Comparison of ENCODE assay signal across 8 mouse cellular contexts in the genomic region with DNA sequence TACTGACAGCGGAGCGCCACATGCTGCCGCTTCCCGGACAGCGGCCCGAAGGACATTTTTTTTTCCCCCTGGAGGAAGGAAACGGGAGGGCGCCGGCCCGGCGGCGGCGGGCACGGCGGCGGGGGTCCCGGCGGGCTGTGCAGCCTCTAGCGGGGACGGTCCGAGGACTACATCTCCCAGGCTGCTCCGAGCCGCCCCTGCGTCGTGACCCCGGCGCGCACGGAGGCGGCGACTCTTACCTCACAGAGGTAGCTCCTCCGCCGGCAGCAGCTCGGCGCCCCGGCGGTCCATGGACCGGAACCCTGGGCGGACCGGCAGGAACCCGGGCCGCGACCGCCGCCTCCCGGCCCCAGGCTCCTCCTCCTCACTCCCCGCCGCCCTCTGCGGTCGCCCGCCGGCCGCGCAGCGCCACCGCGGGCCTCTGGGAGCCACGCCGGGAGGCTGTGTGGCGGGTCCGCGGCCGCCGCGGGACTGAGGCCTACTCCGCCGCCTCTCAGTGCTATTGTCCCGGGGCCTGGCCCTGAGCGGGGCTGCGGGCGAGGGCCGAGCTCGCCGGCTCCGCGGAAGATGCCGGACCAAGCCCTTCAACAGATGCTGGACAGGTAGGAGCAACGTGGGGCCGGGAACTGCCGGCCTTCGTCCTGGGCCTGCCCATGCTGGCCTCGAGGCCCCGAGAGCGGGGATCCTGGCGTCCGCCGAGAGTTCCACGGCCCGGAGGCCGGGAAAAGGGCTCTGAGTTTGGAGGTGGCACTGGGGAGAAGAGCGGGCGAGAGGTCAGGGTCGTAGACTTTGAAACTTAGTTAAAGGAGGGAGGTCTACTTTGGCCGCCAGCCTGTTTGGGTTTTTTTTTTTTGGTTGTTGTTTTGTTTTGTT. TPM values are rescaled to one million over a fixed set of nuclear protein-coding genes. Genes with fewer than 3 reads are reported as not detected.
DNase-seq lines count a peak whose midpoint lies in the region; ATAC-seq and TF ChIP-seq lines count a peak whose summit lies in the region.

Gene March5 (plus strand): TSS at position 241 of the 873 bp plus-strand sequence.

- no peaks in the 10 kb centered on the region for H3K9me3 ChIP-seq in E14TG2a.4 (ENCODE audit: low read length)
- H3K9me3 ChIP-seq in forebrain, embryonic 12.5 days, result no peaks in the 10 kb centered on the region
- no peaks in the 10 kb centered on the region for H3K9me3 ChIP-seq in heart, embryonic 16.5 days (replicated peaks; ENCODE audit: control insufficient read depth, low read length)
- H3K9me3 ChIP-seq in liver, embryonic 14.5 days (ENCODE audit: control insufficient read depth, low read length), result no peaks in the 10 kb centered on the region
- H3K9me3 ChIP-seq in neural tube, embryonic 11.5 days (ENCODE audit: control insufficient read depth, low read length), result no peaks in the 10 kb centered on the region
- H3K9me3 ChIP-seq in stomach, embryonic 16.5 days (replicated peaks; ENCODE audit: control insufficient read depth, low read length), result no peaks in the 10 kb centered on the region

- peak within 1 kb of the TSS; percentile 96 for H3K4me2 ChIP-seq in forebrain, embryonic 12.5 days
- peak within 1 kb of the TSS; percentile 88 for H3K4me2 ChIP-seq in heart, embryonic 16.5 days (ENCODE audit: low read depth, low read length)
- peak within 1 kb of the TSS; percentile 88 for H3K4me2 ChIP-seq in liver, embryonic 14.5 days (ENCODE audit: low read depth)
- H3K4me2 ChIP-seq in neural tube, embryonic 11.5 days (ENCODE audit: low read depth), result peak within 1 kb of the TSS; percentile 90
- peak within 1 kb of the TSS; percentile 86 for H3K4me2 ChIP-seq in stomach, embryonic 16.5 days (ENCODE audit: low read depth, low read length)

- peak within 1 kb of the TSS; percentile 89 for H3K27ac ChIP-seq in forebrain, embryonic 12.5 days
- peak within 1 kb of the TSS; percentile 94 for H3K27ac ChIP-seq in heart, embryonic 16.5 days (ENCODE audit: low read length)
- H3K27ac ChIP-seq in liver, embryonic 14.5 days, result peak within 1 kb of the TSS; percentile 89
- peak within 1 kb of the TSS; percentile 78 for H3K27ac ChIP-seq in neural tube, embryonic 11.5 days (ENCODE audit: low read depth, low read length)
- peak within 1 kb of the TSS; percentile 93 for H3K27ac ChIP-seq in stomach, embryonic 16.5 days (ENCODE audit: low read length)

- ATAC-seq in forebrain, embryonic 12.5 days (ENCODE audit: low FRiP score), result peak; percentile 99
- peak; percentile 96 for ATAC-seq in heart, embryonic 16.5 days (replicated peaks; ENCODE audit: extremely low read depth, insufficient read depth, low FRiP score)
- ATAC-seq in liver, embryonic 14.5 days (ENCODE audit: insufficient read depth), result peak; percentile 90
- ATAC-seq in neural tube, embryonic 11.5 days (ENCODE audit: insufficient read depth, low FRiP score, low TSS enrichment), result peak; percentile 99
- ATAC-seq in stomach, embryonic 16.5 days (ENCODE audit: insufficient read depth, low FRiP score), result peak; percentile 98

- peak within 1 kb of the TSS; percentile 99 for H3K4me3 ChIP-seq in E14TG2a.4 (replicated peaks; ENCODE audit: low read length)
- H3K4me3 ChIP-seq in forebrain, embryonic 12.5 days (replicated peaks), result peak within 1 kb of the TSS; percentile 100
- H3K4me3 ChIP-seq in heart, embryonic 16.5 days (ENCODE audit: low read length), result peak within 1 kb of the TSS; percentile 99
- peak within 1 kb of the TSS; percentile 99 to 100 for H3K4me3 ChIP-seq in liver, embryonic 14.5 days (ENCODE audit: insufficient read depth in 1 of 2, low read depth in 2 of 2, low read length in 2 of 2)
- H3K4me3 ChIP-seq in neural tube, embryonic 11.5 days (ENCODE audit: low read depth, low read length), result peak within 1 kb of the TSS; percentile 94
- H3K4me3 ChIP-seq in stomach, embryonic 16.5 days (replicated peaks; ENCODE audit: low read length), result peak within 1 kb of the TSS; percentile 98

- peaks cover 7% of the 10 kb centered on the region; the same call in 1 of the 2 replicates for H3K27me3 ChIP-seq in E14TG2a.4 (ENCODE audit: insufficient read depth, low read length)
- no peaks in the 10 kb centered on the region; the same call in 1 of the 2 replicates for H3K27me3 ChIP-seq in forebrain, embryonic 12.5 days
- H3K27me3 ChIP-seq in heart, embryonic 16.5 days (ENCODE audit: control insufficient read depth, insufficient read depth, low read length), result no peaks in the 10 kb centered on the region
- no peaks in the 10 kb centered on the region for H3K27me3 ChIP-seq in liver, embryonic 14.5 days (ENCODE audit: control insufficient read depth, insufficient read depth, low read length)
- H3K27me3 ChIP-seq in neural tube, embryonic 11.5 days (ENCODE audit: control insufficient read depth, insufficient read depth, low read length), result no peaks in the 10 kb centered on the region
- H3K27me3 ChIP-seq in stomach, embryonic 16.5 days (ENCODE audit: control insufficient read depth, insufficient read depth, low read length), result no peaks in the 10 kb centered on the region

- peak; percentile 64 for DNase-seq in c-Kit-positive CD71-positive TER-119-negative erythroid progenitor cells, embryonic 14.5 days (ENCODE audit: low read depth)
- peak; percentile 94 to 95 for DNase-seq in kidney, postnatal 36 days
- DNase-seq in liver, embryonic 14.5 days (ENCODE audit: low read depth in 3 of 3, low spot score in 3 of 3), result peak; percentile 66 to 72 (median 66)
- peak; percentile 92 for DNase-seq in neural tube, embryonic 11.5 days (ENCODE audit: low spot score)

- TF ChIP-seq CTCF in E14TG2a.4 (conservative IDR thresholded peaks at IDR 0.05; ENCODE audit: low read length), result no peak
- no peak for TF ChIP-seq CTCF in liver, embryonic 14.5 days (IDR thresholded peaks at IDR 0.05; ENCODE audit: low read depth)

- WGBS in forebrain, embryonic 12.5 days, result under 1% methylated on average over 79 of the region's 94 CpGs
- WGBS in heart, embryonic 16.5 days, result under 1% methylated on average over 79 of the region's 94 CpGs
- WGBS in liver, embryonic 14.5 days (ENCODE audit: insufficient replicate concordance), result under 1% methylated on average over 86 of the region's 94 CpGs
- WGBS in neural tube, embryonic 11.5 days, result under 1% methylated on average over 86 of the region's 94 CpGs
- under 1% methylated on average over 85 of the region's 94 CpGs for WGBS in stomach, embryonic 16.5 days

- H3K9ac ChIP-seq in forebrain, embryonic 12.5 days, result peak within 1 kb of the TSS; percentile 99
- H3K9ac ChIP-seq in heart, embryonic 16.5 days (ENCODE audit: low read length), result peak within 1 kb of the TSS; percentile 99
- peak within 1 kb of the TSS; percentile 100 for H3K9ac ChIP-seq in liver, embryonic 14.5 days (replicated peaks)
- peak within 1 kb of the TSS; percentile 98 for H3K9ac ChIP-seq in neural tube, embryonic 11.5 days (ENCODE audit: low read length)
- H3K9ac ChIP-seq in stomach, embryonic 16.5 days (ENCODE audit: low read length), result peak within 1 kb of the TSS; percentile 99

- TF ChIP-seq EP300 in liver, embryonic 14.5 days (IDR thresholded peaks at IDR 0.05; ENCODE audit: low read depth), result no peak

- peaks cover 36% of the 10 kb centered on the region for H3K4me1 ChIP-seq in E14TG2a.4 (replicated peaks; ENCODE audit: low read depth, low read length)
- H3K4me1 ChIP-seq in forebrain, embryonic 12.5 days, result peaks cover 15% of the 10 kb centered on the region
- peaks cover 16% of the 10 kb centered on the region for H3K4me1 ChIP-seq in heart, embryonic 16.5 days (ENCODE audit: control insufficient read depth, insufficient read depth, low read length)
- H3K4me1 ChIP-seq in liver, embryonic 14.5 days (replicated peaks; ENCODE audit: control insufficient read depth in 2 of 2, insufficient read depth in 2 of 2, low read length in 1 of 2), result peaks cover 36 to 40% of the 10 kb centered on the region in 2 experiments
- H3K4me1 ChIP-seq in neural tube, embryonic 11.5 days (ENCODE audit: control insufficient read depth, insufficient read depth, low read length), result peaks cover 5% of the 10 kb centered on the region; the same call in 1 of the 2 replicates
- peaks cover 9% of the 10 kb centered on the region for H3K4me1 ChIP-seq in stomach, embryonic 16.5 days (ENCODE audit: control insufficient read depth, insufficient read depth, low read length)

- peaks cover 26% of the 10 kb centered on the region for H3K36me3 ChIP-seq in E14TG2a.4 (ENCODE audit: insufficient read depth, low read length)
- peaks cover 28% of the 10 kb centered on the region for H3K36me3 ChIP-seq in forebrain, embryonic 12.5 days (replicated peaks)
- peaks cover 13% of the 10 kb centered on the region for H3K36me3 ChIP-seq in heart, embryonic 16.5 days (ENCODE audit: control insufficient read depth, insufficient read depth)
- peaks cover 27% of the 10 kb centered on the region for H3K36me3 ChIP-seq in liver, embryonic 14.5 days (replicated peaks; ENCODE audit: control insufficient read depth, insufficient read depth, low read depth)
- H3K36me3 ChIP-seq in neural tube, embryonic 11.5 days (ENCODE audit: control insufficient read depth, insufficient read depth, low read length), result peaks cover 5% of the 10 kb centered on the region
- H3K36me3 ChIP-seq in stomach, embryonic 16.5 days (ENCODE audit: control insufficient read depth, insufficient read depth, low read length), result peaks cover 11% of the 10 kb centered on the region

RNA-seq across cellular contexts. Expression of gene March5, which starts in this region (rescaled TPM):
- 154 and 159 TPM in 2 replicates for polyA plus RNA-seq in forebrain, embryonic 12.5 days (2016; fragmentation: Nextera tagmentation; extraction: Ambion mirVana)
- polyA plus RNA-seq in heart, embryonic 16.5 days (2015; fragmentation: Nextera tagmentation; extraction: Ambion mirVana), result 77.0 and 80.2 TPM in 2 replicates
- polyA plus RNA-seq in liver, embryonic 14.5 days (2012; rRNA removed), result 40.9 and 69.6 TPM in 2 replicates
- polyA plus RNA-seq in liver, embryonic 14.5 days (2014; fragmentation: Nextera tagmentation; extraction: Ambion mirVana), result 145 and 153 TPM in 2 replicates
- polyA plus RNA-seq in neural tube, embryonic 11.5 days (2014; fragmentation: Nextera tagmentation; extraction: Ambion mirVana), result 141 and 142 TPM in 2 replicates
- polyA plus RNA-seq in stomach, embryonic 16.5 days (2015; fragmentation: Nextera tagmentation; extraction: Ambion mirVana), result 50.4 and 51.9 TPM in 2 replicates

Comparison
In these comparisons a context has a peak if more than half of its experiments do, and no peak if none do; other contexts are left out.
1. Peak in every context shown above with its lines: DNase-seq, ATAC-seq, H3K4me3 ChIP-seq and H3K27ac ChIP-seq.